Mouse (Mus musculus) frontal cortex, postnatal 10 days (tissue): ENCODE measurements around the gene Zbtb16.

ENCODE experiments used
- DNase-seq, 2 experiments: peaks; one replicate each; pipeline ENCODE4 v3.0.0; 2022; ENCODE audit warnings: low spot score in 2 of 2, mixed read lengths in 1 of 2

Gene Zbtb16

DNA sequence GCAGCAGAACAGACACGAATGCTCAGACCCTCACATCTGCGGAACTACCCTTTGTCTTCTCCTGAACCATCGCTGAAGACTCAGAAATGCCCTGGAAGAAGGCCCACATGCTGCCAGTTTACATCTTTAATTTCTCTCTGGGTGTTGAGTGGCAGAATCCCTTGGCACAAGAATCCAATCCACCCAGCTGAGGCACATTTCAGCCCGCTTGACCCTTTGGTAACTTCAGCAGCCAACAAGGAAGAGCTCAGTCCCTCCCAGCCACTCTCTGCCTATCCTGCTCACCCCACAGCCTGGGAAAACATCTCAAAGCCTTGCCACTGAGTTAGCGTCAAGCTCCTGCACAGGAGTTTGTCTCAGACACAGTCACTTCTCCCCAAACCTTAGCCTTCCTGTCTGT lies 162.2 kb downstream of the Zbtb16 start:
- no peak for DNase-seq

GRCm38 (mm10) chr9:48673213-48673612 lies 162.8 kb downstream of the Zbtb16 start:
- no peak for DNase-seq

DNA sequence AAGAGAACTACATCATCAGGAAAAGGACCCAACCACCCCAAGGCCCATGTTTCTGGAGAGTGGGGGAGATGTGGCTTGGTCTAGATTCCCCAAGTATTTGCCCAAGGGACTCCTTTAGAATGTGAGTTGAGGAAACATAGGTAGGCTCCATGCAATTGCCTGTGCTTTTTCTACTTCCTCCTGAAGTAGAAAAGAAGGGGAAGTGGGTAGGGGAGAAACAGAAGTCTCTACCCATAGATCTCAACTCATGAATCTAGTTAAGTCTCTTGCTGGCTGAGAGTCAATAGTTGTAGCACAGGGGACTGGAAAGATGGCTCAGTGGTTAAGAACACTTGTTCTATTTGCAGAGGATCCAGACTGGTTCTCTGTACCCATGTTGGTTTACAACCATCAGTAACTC lies 164.2 kb downstream of the Zbtb16 start:
- DNase-seq = no peak

DNA sequence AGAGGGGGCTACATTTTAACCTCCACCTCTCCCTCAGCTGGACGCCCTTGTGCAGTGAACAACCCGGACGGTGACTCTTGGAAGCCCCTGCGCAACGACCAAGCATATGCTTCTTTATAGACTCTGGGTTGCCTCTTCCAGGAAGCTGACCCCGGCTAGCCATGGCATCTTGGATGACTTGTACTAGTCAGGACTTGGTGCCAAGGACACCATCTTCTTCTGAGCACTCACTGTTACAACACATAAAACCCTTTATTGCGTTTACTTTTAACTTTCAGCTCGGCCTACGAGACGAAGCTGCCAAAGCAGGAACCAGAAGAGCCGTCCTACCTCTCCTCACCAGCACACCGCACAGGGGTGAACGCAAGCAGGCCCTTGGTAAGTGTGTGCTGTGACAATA lies 165.9 kb downstream of the Zbtb16 start:
- no peak for DNase-seq

DNA sequence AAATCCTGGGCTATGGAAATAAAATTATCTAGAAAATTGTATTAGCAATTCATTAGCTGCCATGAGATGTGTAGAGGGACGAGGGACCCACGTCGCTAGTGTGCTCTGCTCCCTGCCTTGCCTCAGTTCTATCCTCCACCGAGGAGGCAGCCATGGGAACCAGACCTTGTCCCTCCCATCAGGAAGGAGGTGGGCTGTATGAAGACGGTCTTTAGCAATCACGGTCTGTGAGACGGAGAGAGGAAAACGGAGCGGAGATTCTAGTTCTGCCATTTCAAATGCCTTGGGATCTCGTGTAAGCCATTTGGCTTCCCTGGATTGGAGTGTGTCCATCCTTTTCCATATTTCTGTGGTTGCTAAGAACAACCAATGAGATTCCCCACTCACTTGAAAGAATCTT lies 166.3 kb downstream of the Zbtb16 start:
- DNase-seq = no peak

- DNase-seq = no peak
Measured at GRCm38 (mm10) chr9:48666702-48667101, 169.3 kb downstream of the Zbtb16 start.

GRCm38 (mm10) chr9:48663052-48663433 lies 173.0 kb downstream of the Zbtb16 start:
- no peak for DNase-seq

GRCm38 (mm10) chr9:48662361-48663051 lies 173.5 kb downstream of the Zbtb16 start:
- no peak for DNase-seq

- no peak for DNase-seq
Measured at GRCm38 (mm10) chr9:48661225-48662023, 174.6 kb downstream of the Zbtb16 start.

GRCm38 (mm10) chr9:48655525-48656169 lies 180.4 kb downstream of the Zbtb16 start:
- no peak for DNase-seq

- DNase-seq = no peak
Measured at GRCm38 (mm10) chr9:48654730-48655129, 181.3 kb downstream of the Zbtb16 start.

DNA sequence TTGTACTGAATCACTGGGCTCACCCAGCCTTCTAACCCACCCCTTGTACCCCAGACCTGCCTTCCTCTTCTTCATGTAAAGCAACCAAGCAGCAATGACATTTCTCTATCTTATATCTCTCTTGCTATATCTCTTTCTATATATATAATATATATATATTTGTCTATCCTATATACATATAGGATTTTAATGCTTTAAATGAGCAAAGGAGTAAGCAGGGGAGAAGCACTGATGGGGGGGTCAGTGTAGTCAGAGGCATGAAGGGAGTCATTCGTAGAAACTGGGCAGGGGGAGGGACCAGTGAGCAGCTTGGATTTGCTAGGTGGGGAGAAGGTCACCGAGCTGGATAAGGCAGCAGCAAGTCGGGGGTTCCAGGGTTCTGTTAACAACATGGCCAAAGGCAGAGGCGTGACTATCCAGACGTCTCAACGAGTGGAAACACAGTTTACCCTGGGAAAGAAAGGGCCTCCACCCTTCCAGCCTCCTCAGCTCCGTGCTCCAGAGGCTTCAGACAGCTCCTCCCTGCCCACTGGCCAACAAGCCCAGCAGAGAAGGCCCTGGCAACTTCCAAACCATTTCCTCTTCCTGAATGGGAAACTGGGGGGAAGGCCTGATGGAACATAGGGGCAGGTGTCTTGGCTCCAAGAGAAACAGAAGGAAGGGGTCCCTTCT lies 182.5 kb downstream of the Zbtb16 start:
- no peak for DNase-seq

DNA sequence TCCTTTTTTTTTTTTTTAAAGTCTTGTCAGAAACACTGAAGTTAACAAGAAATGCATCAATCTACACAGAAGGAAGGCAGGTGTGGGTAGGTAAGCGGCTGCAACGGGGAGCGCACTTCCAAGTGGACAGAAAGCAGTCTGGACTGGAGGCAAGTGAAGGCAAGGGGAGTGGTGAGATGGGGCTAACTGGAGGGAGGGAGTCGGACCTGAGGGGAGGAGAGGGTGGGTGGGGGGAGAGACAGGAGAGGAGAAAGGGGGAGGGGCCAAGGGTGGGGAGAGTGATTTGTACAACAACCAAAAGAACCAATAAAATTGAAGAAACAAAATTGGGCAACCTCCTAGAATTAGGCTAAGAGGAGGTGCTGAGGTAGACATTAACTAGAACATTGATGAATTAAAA lies 184.0 kb downstream of the Zbtb16 start:
- DNase-seq = no peak

DNA sequence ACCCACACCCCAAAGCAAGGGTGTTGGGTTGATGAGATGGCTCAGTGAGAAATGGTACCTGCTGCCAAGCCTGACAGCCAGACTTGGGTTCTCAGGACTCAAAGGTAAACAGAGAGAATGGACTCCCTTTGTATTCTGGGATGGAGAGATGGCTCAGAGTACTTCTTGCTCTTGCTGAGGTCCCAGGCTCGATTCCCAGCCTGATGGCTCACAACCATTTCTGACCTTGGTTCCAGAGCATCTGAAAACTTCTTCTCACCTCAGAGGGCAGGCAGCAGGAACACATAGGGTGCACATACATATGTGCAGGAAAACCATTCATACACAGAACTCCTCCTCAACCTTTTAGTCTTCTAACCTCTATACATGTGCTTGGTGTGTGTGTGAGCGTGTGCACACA lies 185.2 kb downstream of the Zbtb16 start:
- DNase-seq = no peak

DNA sequence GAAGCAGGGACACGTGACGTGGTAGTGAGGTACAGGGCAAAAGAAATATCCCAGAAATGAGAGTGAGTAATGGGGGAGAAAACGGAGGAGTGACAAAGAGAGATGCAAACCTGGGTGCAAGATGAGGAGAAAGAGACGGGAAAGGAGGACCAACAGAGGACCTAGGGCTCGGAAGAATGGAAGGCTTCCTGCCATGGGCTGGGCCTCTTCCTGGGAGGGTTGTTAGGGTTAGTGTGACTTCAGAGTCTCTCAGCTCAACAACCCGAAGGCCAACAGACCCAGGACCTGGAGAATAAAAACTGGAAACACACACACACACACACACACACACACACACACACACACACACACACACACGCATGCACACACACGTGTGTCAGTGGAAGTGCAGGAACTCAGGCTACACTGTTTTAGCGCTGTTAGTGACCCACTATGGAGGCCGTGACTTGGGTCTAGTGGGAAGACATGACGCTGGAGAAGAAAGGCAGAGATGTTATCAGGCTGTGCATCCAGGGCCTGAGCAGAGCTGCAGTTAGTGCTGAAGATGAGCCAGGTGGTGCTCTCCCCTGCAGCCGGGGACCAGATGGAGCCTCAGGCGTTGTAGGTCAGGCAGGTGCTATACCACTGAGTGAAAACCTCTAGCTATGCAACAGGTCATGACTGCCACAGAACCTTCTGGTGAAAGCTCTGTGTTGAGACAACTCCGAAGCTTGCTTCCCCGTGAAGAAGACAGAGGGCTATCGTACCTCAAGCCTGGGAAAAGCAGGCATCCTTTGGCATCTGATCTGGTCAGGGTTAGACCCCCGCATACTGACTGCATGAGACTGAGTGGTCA lies 186.0 kb downstream of the Zbtb16 start:
- DNase-seq = peak in 1 of 2 experiments; percentile 5

DNA sequence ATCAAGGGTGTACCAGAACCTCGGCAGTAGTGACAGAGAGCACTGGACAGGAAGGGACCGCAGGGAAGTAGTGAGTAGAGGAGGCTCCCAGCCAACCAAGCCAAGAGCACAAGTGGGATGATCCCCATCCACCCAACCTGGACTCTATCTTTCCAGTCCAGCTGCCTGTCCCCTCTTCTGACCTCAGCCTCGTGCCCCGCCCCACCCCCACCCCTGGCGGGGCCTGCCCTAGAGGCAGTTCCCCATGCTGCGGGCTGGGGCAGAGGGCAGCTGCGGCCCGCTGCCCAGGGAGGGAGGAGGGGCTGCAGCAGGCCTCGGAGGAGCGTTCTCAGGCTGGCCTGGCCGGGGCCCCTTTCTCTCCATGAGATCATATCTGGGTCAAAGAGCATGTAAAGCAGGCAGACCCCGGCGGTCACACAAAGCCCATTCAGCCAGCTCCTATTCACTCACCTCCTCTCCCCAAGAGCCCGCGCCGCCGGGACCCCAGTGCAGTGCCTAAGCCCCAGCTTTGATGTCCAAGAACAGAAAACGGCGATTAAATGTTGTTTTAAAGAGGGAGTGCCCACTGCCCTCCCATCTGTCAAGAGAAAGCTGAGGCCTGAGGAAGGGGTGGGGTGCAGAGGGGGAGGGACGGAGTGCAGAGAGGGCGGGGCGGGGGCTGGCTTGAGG lies 186.8 kb downstream of the Zbtb16 start:
- DNase-seq = peak; percentile 11 to 13

GRCm38 (mm10) chr9:48648285-48649097 lies 187.5 kb downstream of the Zbtb16 start:
- DNase-seq = peak in 1 of 2 experiments; percentile 6

DNA sequence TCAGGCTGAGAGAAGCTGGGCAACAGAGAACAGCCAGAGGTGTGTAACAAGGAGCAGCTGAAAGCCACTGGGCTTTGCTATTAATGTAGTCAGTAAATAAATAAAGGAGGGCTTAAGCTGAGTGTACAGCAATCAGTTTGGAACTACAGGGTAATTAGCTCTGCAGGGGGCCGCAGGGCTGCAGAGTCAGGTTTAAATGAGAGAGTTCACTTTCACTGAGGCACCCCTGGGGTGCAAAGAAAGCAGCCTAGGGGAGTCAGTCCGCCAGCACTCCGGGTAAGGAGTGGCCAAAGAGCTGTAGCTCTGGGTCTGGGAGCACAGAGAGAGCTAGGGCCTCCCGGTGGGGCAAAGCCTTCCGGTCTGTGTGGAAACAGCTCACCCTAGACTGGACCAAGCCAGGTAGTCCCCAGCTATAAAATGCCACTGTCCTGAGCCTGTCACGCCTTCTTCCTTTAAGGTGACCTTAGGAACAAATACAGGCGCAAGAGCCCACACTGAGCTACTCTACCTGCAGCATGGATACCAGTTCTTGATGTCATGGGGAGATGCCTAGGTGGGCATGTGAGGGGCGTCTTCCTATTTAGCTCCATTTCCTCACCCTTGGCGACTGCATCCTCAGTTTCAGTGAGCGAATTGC lies 188.3 kb downstream of the Zbtb16 start:
- DNase-seq = no peak
